Mouse (Mus musculus): Measurements from ENCODE around the gene Itgb2. TPM values are rescaled to one million over a fixed set of nuclear protein-coding genes. Genes with fewer than 3 reads are reported as not detected.

The Itgb2 gene
- 6.7 and 8.3 TPM in 2 replicates for polyA plus RNA-seq (2015; fragmentation: Nextera tagmentation; extraction: Ambion mirVana)

DNA sequence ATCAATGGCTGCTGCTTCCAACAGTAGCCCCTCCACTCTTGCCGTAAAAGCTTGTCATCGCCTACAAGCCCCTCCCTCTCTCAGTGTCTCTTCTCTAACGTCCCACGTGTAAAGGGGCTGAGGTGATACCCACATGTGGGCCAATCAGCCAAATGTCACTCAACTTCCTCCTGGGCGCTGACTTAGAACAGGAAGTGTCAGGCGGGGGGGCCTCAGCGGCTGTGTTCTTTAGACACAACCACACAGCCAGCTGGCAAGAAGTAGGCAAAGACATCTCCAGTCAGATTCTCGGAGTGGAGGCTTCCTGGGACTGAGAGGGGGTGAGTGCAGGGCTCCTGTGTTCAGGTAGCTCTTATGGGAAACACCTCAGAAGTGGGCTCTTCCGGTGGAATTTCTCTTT lies at the start of gene Itgb2:
Itgb2 (plus strand) TSS at position 113 of the 400 bp plus-strand sequence.
- WGBS = 59% methylated on average over 9 of the region's 9 CpGs
- ATAC-seq (ENCODE audit: insufficient read depth, low FRiP score) = no peak

DNA sequence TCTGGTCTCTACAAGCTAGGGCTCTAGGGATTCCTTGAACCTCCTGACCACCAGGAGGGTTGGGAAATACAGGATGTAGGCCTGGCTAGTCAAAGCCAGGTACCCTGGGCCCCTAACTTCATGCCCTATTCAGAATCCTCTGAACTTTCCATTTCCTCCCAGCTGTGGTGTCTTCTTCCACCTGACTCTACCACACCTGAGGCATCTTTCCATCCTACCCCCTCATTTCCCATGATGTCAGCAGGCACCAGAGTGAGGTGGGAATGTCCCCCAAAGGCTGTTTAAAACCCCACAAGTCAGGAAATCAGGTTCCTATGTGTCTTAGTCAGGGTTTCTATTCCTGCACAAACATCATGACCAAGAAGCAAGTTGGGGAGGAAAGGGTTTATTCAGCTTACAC lies 48.2 kb upstream of the Itgb2 start:
- Histone ChIP-seq H3K9ac (ENCODE audit: low read length) (no peak overlapping the region), H3K36me3 (ENCODE audit: control insufficient read depth, insufficient read depth, low read length) (no peaks in the 10 kb centered on the region), H3K4me2 (ENCODE audit: low read depth, low read length) (no peak overlapping the region), H3K27ac (ENCODE audit: low read length) (no peak overlapping the region), H3K27me3 (ENCODE audit: control insufficient read depth, insufficient read depth, low read length) (no peaks in the 10 kb centered on the region), H3K4me1 (ENCODE audit: control insufficient read depth, insufficient read depth, low read length) (peaks cover 15% of the 10 kb centered on the region), H3K9me3 (replicated peaks; ENCODE audit: control insufficient read depth, low read length) (no peaks in the 10 kb centered on the region), H3K4me3 (replicated peaks; ENCODE audit: low read length) (no peak overlapping the region)
- no peak for ATAC-seq (ENCODE audit: insufficient read depth, low FRiP score)

More for the DNA sequence above, at the start of gene Itgb2:
- no peak within 1 kb of the TSS; the same call in 1 of the 2 replicates for H3K27ac ChIP-seq (ENCODE audit: low read length)
- H3K27me3 ChIP-seq (ENCODE audit: control insufficient read depth, insufficient read depth, low read length) = no peaks in the 10 kb centered on the region
- H3K4me3 ChIP-seq (replicated peaks; ENCODE audit: low read length) = 0 out of 2 replicates have a peak within 1 kb of the TSS, but pooled peaks have one; percentile 16
- H3K36me3 ChIP-seq (ENCODE audit: control insufficient read depth, insufficient read depth, low read length) = no peaks in the 10 kb centered on the region
- H3K9me3 ChIP-seq (replicated peaks; ENCODE audit: control insufficient read depth, low read length) = no peaks in the 10 kb centered on the region; the same call in 1 of the 2 replicates
- H3K9ac ChIP-seq (ENCODE audit: low read length) = no peak within 1 kb of the TSS
- peaks cover 3% of the 10 kb centered on the region; the same call in 1 of the 2 replicates for H3K4me1 ChIP-seq (ENCODE audit: control insufficient read depth, insufficient read depth, low read length)
- H3K4me2 ChIP-seq (ENCODE audit: low read depth, low read length) = no peak within 1 kb of the TSS

DNA sequence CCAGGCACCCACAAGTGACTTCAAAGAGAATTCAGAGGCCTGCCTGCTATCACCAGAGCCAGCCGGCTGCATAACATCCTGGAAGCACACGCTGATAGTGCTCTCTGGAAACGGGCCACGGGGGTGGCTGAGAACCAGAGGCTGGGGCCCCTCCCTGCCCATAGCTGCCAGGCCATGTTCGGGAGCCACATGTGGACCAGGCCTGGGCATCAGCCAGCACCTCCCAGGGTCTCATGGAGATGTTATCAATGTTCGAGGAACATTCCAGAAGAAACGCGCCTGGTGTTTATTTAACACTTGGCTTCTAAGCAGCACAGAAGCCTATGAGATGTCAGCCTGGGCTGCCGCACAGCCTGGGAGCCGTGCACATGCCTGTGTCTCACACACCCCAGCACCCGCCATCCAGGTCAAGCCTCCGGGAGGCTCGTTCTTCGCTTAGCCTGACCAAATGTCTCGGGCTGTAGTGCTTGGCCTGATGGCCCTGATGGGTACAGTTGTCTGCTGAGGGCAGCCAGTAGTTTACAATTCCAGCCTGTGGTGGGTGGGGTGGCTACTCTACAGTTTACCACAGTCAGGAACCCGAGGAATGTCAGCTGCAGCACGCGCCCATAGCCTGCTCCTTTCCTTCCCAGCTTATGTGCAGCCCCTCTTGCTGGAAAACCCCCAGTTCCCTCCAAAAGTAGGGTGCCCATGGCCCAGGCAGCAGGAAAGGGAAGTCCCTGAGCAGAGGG lies 45.7 kb upstream of the Itgb2 start:
- peak overlapping the region; percentile 50 for H3K27ac ChIP-seq (ENCODE audit: low read length)
- peaks cover 15% of the 10 kb centered on the region for H3K4me1 ChIP-seq (ENCODE audit: control insufficient read depth, insufficient read depth, low read length)
- 0 out of 2 replicates have a peak overlapping the region, but pooled peaks have one; percentile 33 for H3K9ac ChIP-seq (ENCODE audit: low read length)
- 13% methylated on average over 18 of the region's 18 CpGs for WGBS
- H3K4me2 ChIP-seq (ENCODE audit: low read depth, low read length) = no peak overlapping the region
- no peaks in the 10 kb centered on the region for H3K27me3 ChIP-seq (ENCODE audit: control insufficient read depth, insufficient read depth, low read length)
- peak; percentile 77 for ATAC-seq (ENCODE audit: insufficient read depth, low FRiP score)
- H3K4me3 ChIP-seq (replicated peaks; ENCODE audit: low read length) = no peak overlapping the region
- H3K36me3 ChIP-seq (ENCODE audit: control insufficient read depth, insufficient read depth, low read length) = peaks cover 7% of the 10 kb centered on the region; the same call in 1 of the 2 replicates
- H3K9me3 ChIP-seq (replicated peaks; ENCODE audit: control insufficient read depth, low read length) = no peaks in the 10 kb centered on the region

DNA sequence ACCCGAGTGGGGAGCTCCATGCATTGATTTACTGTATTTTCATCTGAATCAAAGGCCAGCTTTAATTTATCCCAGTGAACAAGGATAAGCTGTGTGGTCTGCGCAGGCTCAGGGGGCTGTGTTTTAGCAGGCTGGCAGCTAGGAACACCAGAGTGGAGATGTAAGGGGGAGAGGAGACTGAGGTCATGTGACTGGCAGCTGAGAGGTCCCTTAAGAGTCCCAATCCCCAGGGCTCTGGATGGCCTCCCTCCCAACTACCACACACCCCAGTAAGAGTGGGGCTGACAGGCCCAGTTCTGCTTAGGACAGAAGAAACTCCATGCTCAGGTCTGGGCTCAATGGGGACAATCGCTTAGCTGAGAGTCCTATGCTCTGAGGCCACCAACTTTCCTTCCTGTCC lies 44.3 kb upstream of the Itgb2 start:
- 66% methylated on average over 3 of the region's 3 CpGs for WGBS
- no peak overlapping the region for H3K4me3 ChIP-seq (replicated peaks; ENCODE audit: low read length)
- H3K27me3 ChIP-seq (ENCODE audit: control insufficient read depth, insufficient read depth, low read length) = no peaks in the 10 kb centered on the region
- H3K9me3 ChIP-seq (replicated peaks; ENCODE audit: control insufficient read depth, low read length) = no peaks in the 10 kb centered on the region
- ATAC-seq (ENCODE audit: insufficient read depth, low FRiP score) = no peak
- H3K36me3 ChIP-seq (ENCODE audit: control insufficient read depth, insufficient read depth, low read length) = peaks cover 17% of the 10 kb centered on the region; the same call in 1 of the 2 replicates
- H3K27ac ChIP-seq (ENCODE audit: low read length) = no peak overlapping the region
- H3K4me1 ChIP-seq (ENCODE audit: control insufficient read depth, insufficient read depth, low read length) = peaks cover 15% of the 10 kb centered on the region
- H3K9ac ChIP-seq (ENCODE audit: low read length) = 0 out of 2 replicates have a peak overlapping the region, but pooled peaks have one; percentile 2
- H3K4me2 ChIP-seq (ENCODE audit: low read depth, low read length) = no peak overlapping the region

DNA sequence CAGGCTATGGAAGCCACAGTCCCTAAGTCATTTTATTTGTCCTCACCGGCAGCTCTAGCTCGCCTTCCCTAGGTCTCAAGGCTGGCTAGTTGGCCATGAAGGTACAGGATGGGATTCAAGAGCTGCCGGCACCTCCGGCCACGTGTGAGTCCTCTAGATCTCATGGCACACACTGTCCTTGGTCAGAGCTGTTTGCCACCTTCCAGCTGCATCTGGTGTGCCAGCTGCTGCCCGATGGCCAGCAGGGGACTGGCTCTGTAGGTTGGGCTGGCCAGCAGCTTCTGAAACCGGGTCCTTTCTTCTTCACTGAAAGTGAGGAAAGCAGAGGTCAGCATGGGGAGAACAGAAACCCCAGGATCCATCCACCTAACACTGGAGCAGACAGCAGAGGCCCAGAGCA lies 41.9 kb upstream of the Itgb2 start:
- Histone ChIP-seq H3K9me3 (replicated peaks; ENCODE audit: control insufficient read depth, low read length) (0 out of 2 replicates have a peak, but pooled peaks cover under 1% of the 10 kb centered on the region), H3K4me1 (ENCODE audit: control insufficient read depth, insufficient read depth, low read length) (peaks cover 15% of the 10 kb centered on the region), H3K9ac (ENCODE audit: low read length) (no peak overlapping the region), H3K27me3 (ENCODE audit: control insufficient read depth, insufficient read depth, low read length) (no peaks in the 10 kb centered on the region), H3K4me2 (ENCODE audit: low read depth, low read length) (no peak overlapping the region), H3K4me3 (replicated peaks; ENCODE audit: low read length) (no peak overlapping the region), H3K27ac (ENCODE audit: low read length) (no peak overlapping the region), H3K36me3 (ENCODE audit: control insufficient read depth, insufficient read depth, low read length) (peaks cover 21% of the 10 kb centered on the region; the same call in 1 of the 2 replicates)
- WGBS = 94% methylated on average over 7 of the region's 7 CpGs
- ATAC-seq (ENCODE audit: insufficient read depth, low FRiP score) = no peak

DNA sequence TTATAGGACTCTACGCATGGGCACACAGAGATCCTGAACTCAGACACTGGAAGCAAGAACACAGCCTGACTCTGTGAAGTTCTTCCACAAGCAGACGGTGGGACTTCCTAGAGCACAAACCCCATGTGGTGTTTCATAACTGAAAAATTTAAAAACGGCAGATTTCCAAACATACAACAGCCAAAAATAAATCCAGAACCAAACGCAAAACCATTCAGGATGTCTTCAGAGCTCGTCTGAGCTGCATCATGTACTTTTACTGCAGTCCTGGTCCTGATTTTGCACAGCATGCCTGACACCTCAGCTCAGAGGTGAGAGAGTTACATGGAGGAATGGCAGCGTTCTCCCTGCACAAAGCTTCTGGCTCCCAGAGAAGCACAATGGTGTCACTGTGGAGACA lies 38.5 kb upstream of the Itgb2 start:
- WGBS = 86% methylated on average over 6 of the region's 6 CpGs
- H3K4me1 ChIP-seq (ENCODE audit: control insufficient read depth, insufficient read depth, low read length) = no peaks in the 10 kb centered on the region
- no peak overlapping the region for H3K27ac ChIP-seq (ENCODE audit: low read length)

DNA sequence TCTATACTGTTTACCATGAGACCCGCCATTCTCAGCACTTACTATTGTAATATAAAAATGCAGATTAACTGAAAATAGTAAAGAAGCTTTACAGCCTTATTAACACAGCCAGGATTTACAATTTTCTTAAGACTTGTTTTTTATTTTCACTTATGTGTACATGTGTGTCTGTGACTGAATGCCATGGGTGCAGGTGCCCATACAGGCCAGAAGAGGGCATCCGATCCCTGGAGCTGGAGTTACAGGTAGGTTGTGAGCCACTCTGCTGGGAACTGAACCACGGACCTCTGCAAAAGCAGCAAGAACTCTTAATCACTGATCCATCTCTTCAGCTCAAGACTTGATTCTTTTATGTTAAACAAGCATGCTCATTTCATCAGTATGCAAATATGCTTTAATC lies 37.2 kb upstream of the Itgb2 start:
- ATAC-seq (ENCODE audit: insufficient read depth, low FRiP score) = no peak
- H3K9me3 ChIP-seq (replicated peaks; ENCODE audit: control insufficient read depth, low read length) = 0 out of 2 replicates have a peak, but pooled peaks cover 2% of the 10 kb centered on the region
- H3K27ac ChIP-seq (ENCODE audit: low read length) = no peak overlapping the region
- no peak overlapping the region for H3K4me2 ChIP-seq (ENCODE audit: low read depth, low read length)
- WGBS = 97% methylated on average over 3 of the region's 3 CpGs
- no peak overlapping the region for H3K4me3 ChIP-seq (replicated peaks; ENCODE audit: low read length)
- no peak overlapping the region for H3K9ac ChIP-seq (ENCODE audit: low read length)
- no peaks in the 10 kb centered on the region for H3K27me3 ChIP-seq (ENCODE audit: control insufficient read depth, insufficient read depth, low read length)
- peaks cover 24% of the 10 kb centered on the region; the same call in 1 of the 2 replicates for H3K36me3 ChIP-seq (ENCODE audit: control insufficient read depth, insufficient read depth, low read length)
- H3K4me1 ChIP-seq (ENCODE audit: control insufficient read depth, insufficient read depth, low read length) = no peaks in the 10 kb centered on the region

More for the DNA sequence above, 38.5 kb upstream of the Itgb2 start:
- peaks cover 28% of the 10 kb centered on the region; the same call in 1 of the 2 replicates for H3K36me3 ChIP-seq (ENCODE audit: control insufficient read depth, insufficient read depth, low read length)
- H3K9me3 ChIP-seq (replicated peaks; ENCODE audit: control insufficient read depth, low read length) = 0 out of 2 replicates have a peak, but pooled peaks cover 2% of the 10 kb centered on the region
- no peak for ATAC-seq (ENCODE audit: insufficient read depth, low FRiP score)
- H3K27me3 ChIP-seq (ENCODE audit: control insufficient read depth, insufficient read depth, low read length) = no peaks in the 10 kb centered on the region
- no peak overlapping the region for H3K4me3 ChIP-seq (replicated peaks; ENCODE audit: low read length)
- no peak overlapping the region for H3K4me2 ChIP-seq (ENCODE audit: low read depth, low read length)
- no peak overlapping the region for H3K9ac ChIP-seq (ENCODE audit: low read length)

DNA sequence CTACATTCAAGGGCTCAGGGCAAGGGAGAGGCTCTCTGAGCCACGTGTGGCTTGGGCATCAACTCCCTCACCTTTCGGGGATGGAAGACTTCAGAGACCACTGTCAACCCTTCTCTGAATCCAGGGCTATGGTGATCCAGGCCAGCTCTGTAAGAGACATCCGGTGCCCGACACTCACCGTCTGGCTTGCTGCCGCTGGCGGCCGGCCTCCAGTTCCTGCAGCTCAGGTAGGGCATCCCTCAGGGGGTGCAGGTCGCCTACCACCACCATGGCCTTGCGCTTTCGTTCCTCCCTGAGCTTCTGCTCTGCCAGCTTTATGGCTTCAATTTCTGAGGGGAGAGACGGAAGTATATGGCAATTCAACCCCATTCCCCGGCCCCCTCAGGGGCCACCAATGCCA lies 32.9 kb upstream of the Itgb2 start:
- no peak overlapping the region for H3K4me2 ChIP-seq (ENCODE audit: low read depth, low read length)
- WGBS = 93% methylated on average over 13 of the region's 13 CpGs
- no peak for ATAC-seq (ENCODE audit: insufficient read depth, low FRiP score)
- no peaks in the 10 kb centered on the region for H3K27me3 ChIP-seq (ENCODE audit: control insufficient read depth, insufficient read depth, low read length)
- no peak overlapping the region for H3K27ac ChIP-seq (ENCODE audit: low read length)
- no peak overlapping the region for H3K9ac ChIP-seq (ENCODE audit: low read length)
- no peak overlapping the region for H3K4me3 ChIP-seq (replicated peaks; ENCODE audit: low read length)
- H3K9me3 ChIP-seq (replicated peaks; ENCODE audit: control insufficient read depth, low read length) = 0 out of 2 replicates have a peak, but pooled peaks cover 2% of the 10 kb centered on the region
- peaks cover 5% of the 10 kb centered on the region for H3K4me1 ChIP-seq (ENCODE audit: control insufficient read depth, insufficient read depth, low read length)
- H3K36me3 ChIP-seq (ENCODE audit: control insufficient read depth, insufficient read depth, low read length) = peaks cover 11% of the 10 kb centered on the region; the same call in 1 of the 2 replicates

DNA sequence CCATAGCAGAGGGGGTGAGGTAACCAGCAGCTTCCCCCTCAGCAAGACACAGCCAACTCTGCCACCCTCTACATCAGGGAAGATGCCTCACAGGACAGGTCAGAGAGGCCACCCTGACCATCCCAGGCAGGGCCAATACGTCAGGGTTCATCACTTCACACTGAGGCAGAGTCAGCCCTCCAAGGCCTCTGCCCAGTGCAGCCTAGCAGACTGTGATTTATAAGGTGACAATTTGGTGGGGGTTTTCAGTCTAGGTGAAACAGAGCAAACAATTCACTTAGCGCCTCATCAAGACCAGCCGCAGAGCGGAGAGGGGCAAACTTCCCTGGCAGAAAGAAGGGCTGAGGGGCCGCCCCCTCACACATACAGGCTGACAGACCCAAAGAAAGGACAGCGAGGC lies 31.8 kb upstream of the Itgb2 start:
- Histone ChIP-seq H3K4me3 (replicated peaks; ENCODE audit: low read length) (no peak overlapping the region), H3K27ac (ENCODE audit: low read length) (no peak overlapping the region), H3K9me3 (replicated peaks; ENCODE audit: control insufficient read depth, low read length) (0 out of 2 replicates have a peak, but pooled peaks cover under 1% of the 10 kb centered on the region), H3K36me3 (ENCODE audit: control insufficient read depth, insufficient read depth, low read length) (peaks cover 6% of the 10 kb centered on the region; the same call in 1 of the 2 replicates), H3K9ac (ENCODE audit: low read length) (no peak overlapping the region), H3K27me3 (ENCODE audit: control insufficient read depth, insufficient read depth, low read length) (no peaks in the 10 kb centered on the region), H3K4me2 (ENCODE audit: low read depth, low read length) (no peak overlapping the region), H3K4me1 (ENCODE audit: control insufficient read depth, insufficient read depth, low read length) (peaks cover 5% of the 10 kb centered on the region)
- ATAC-seq (ENCODE audit: insufficient read depth, low FRiP score) = no peak
- 70% methylated on average over 6 of the region's 6 CpGs for WGBS
